Mouse (Mus musculus): ENCODE data around the gene Kcna5.

GRCm38 (mm10) chr6:126535208-126535910, at the start of gene Kcna5:
- no peak for TF ChIP-seq CTCF (IDR thresholded peaks at IDR 0.05; ENCODE audit: borderline replicate concordance, extremely low read depth, insufficient read depth, insufficient read length)
- TF ChIP-seq POLR2A (IDR thresholded peaks at IDR 0.05; ENCODE audit: borderline replicate concordance, extremely low read depth, insufficient read depth, insufficient read length, poor library complexity, severe bottlenecking): no peak
